Mouse (Mus musculus) embryonic facial prominence, embryonic 11.5 days (tissue): ENCODE measurements around the gene Ssh1. TPM values are rescaled to one million over a fixed set of nuclear protein-coding genes. Genes with fewer than 3 reads are reported as not detected.
A peak's percentile ranks its signal among the peaks of the same experiment; 100 is the strongest.

Experiments used
- ATAC-seq: fragments of 200-750 bp; cut with Nextera tagmentation; replicated peaks from 2 replicates; pipeline ENCODE4 v1.8.0; 2017; ENCODE audit warnings: low read depth; ENCODE audit not compliant: insufficient number of reproducible peaks, low FRiP score, low TSS enrichment
- DNase-seq: peaks from one replicate; pipeline ENCODE4 v3.0.0-alpha.2; 2015; ENCODE audit warnings: low spot score
- H3K27ac ChIP-seq: fragments of 300-500 bp; sonication (generic); replicated peaks from 2 replicates; pipeline ENCODE4 v1.5.1; 2014; ENCODE audit warnings: mild to moderate bottlenecking, low read depth, low read length, control low read depth
- H3K27me3 ChIP-seq: fragments of 300-500 bp; sonication (generic); 2 replicates; pipeline ENCODE4 v1.6.1; 2014; ENCODE audit warnings: mild to moderate bottlenecking, low read length, moderate library complexity, mixed read lengths; ENCODE audit not compliant: control insufficient read depth, insufficient read depth
- H3K36me3 ChIP-seq: fragments of 300-500 bp; sonication (generic); replicated peaks from 2 replicates; pipeline ENCODE4 v1.6.1; 2014; ENCODE audit warnings: low read depth, mild to moderate bottlenecking, low read length, moderate library complexity, mixed read lengths; ENCODE audit not compliant: control insufficient read depth, insufficient read depth
- H3K4me1 ChIP-seq: fragments of 300-500 bp; sonication (generic); 2 replicates; pipeline ENCODE4 v1.6.1; 2014; ENCODE audit warnings: low read length, mixed read lengths; ENCODE audit not compliant: control insufficient read depth, insufficient read depth
- H3K4me2 ChIP-seq: fragments of 300-500 bp; sonication (generic); 2 replicates; pipeline ENCODE4 v1.6.1; 2014; ENCODE audit warnings: low read depth, mild to moderate bottlenecking, control low read depth, low read length, moderate library complexity
- H3K4me3 ChIP-seq: fragments of 300-500 bp; sonication (generic); 2 replicates; pipeline ENCODE4 v1.5.1; 2014; ENCODE audit warnings: low read depth, low read length, control low read depth
- H3K9ac ChIP-seq: fragments of 300-500 bp; sonication (generic); replicated peaks from 2 replicates; pipeline ENCODE4 v1.6.1; 2014; ENCODE audit warnings: mild to moderate bottlenecking, control low read depth, low read length
- H3K9me3 ChIP-seq: fragments of 300-500 bp; sonication (generic); replicated peaks from 2 replicates; pipeline ENCODE4 v1.6.1; 2016; ENCODE audit warnings: mild to moderate bottlenecking, low read length, inconsistent platforms, mixed read lengths; ENCODE audit not compliant: control insufficient read depth
- WGBS: fragments of 180-500 bp; shearing (Covaris S2); extraction: QIAGEN DNeasy Blood & Tissue Kit; methylation state at CpG from one replicate; pipeline ENCODE4 v1.1.7; 2014; 5-methylcytosine and 5-hydroxymethylcytosine counted together
- polyA plus RNA-seq: library from polyadenylated mRNA; unstranded; fragments of >200 nt; fragmentation: Nextera tagmentation; extraction: Ambion mirVana; gene quantifications from 2 replicates; pipeline ENCODE4 v1.2.1, GENCODE M21; 2014

Ssh1 gene
- polyA plus RNA-seq, 1 experiment from 2014 or later, result 26.0 TPM

DNA sequence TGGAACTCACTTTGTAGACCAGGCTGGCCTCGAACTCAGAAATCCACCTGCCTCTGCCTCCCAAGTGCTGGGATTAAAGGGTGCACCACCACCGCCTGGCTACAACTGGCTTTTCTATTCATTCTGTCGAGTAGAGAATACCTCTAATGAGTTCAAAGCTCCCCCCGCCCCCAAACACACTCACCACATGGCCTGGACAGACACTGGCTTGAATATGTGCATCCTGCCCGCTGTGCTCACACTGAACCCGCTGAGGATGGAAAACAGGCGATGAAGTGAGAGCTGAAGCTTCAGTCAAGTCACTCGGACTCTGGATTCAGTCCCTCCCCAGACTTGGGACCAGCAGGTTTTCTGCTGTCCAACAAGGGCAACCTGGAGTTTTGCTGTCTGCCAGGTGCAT lies 33.3 kb downstream of the Ssh1 start:
- Histone ChIP-seq H3K36me3 (peaks cover 3% of the 10 kb centered on the region), H3K9ac (no peak overlapping the region), H3K9me3 (no peaks in the 10 kb centered on the region), H3K4me1 (0 out of 2 replicates have a peak, but pooled peaks cover 2% of the 10 kb centered on the region), H3K27me3 (no peaks in the 10 kb centered on the region), H3K4me3 (no peak overlapping the region), H3K4me2 (no peak overlapping the region), H3K27ac (no peak overlapping the region)
- DNase-seq, result no peak
- 80% methylated on average over 7 of the region's 8 CpGs for WGBS
- ATAC-seq, result no peak

DNA sequence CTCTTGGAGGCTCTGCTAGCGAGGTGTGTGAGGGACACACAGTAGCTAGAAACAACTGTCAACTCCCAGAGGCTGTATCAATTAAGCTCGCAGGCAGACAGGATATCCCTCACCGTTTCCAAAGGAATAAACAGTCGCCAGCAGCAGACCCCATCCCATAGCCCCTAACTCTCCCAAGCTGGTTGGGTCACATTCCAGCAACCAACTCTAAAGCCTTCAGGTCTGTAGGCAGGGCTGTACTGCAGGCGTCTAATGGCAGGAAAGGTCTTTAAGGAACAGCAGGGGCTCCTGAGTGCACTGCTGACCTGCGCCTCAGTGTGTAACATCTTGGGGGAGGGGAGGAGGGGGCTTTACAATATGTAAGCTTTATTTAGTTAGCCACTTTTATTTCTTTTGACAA lies 34.7 kb downstream of the Ssh1 start:
- Histone ChIP-seq H3K4me3 (no peak overlapping the region), H3K4me2 (no peak overlapping the region), H3K27ac (peak overlapping the region; percentile 41; the same call in 1 of the 2 replicates), H3K36me3 (peaks cover under 1% of the 10 kb centered on the region), H3K4me1 (0 out of 2 replicates have a peak, but pooled peaks cover 2% of the 10 kb centered on the region), H3K27me3 (no peaks in the 10 kb centered on the region), H3K9me3 (no peaks in the 10 kb centered on the region), H3K9ac (no peak overlapping the region)
- WGBS, result 12% methylated on average over 6 of the region's 6 CpGs
- no peak for ATAC-seq
- peak; percentile 37 for DNase-seq

DNA sequence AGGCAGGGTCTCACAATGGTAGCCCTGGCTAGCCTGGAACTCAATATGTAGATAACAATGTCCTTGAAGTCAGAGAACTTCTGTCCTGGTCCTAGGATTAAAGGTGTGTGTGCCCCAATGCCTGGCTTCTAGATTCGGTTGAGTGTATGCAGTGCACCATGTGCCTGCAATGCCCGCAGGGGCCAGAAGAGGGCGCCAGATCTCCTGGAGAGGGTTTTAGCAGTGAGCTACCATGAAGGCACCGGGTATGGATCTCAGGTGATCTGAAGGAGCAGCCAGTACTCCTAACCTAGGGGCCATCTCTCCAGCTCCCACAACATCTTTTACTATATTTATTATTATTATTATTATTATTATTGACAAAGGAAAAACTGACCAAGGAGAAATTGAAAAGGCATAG lies 37.2 kb downstream of the Ssh1 start:
- Histone ChIP-seq H3K36me3 (peaks cover 3% of the 10 kb centered on the region; the same call in 1 of the 2 replicates), H3K27ac (no peak overlapping the region), H3K9me3 (no peaks in the 10 kb centered on the region), H3K4me3 (no peak overlapping the region), H3K27me3 (no peaks in the 10 kb centered on the region), H3K9ac (no peak overlapping the region), H3K4me1 (0 out of 2 replicates have a peak, but pooled peaks cover 2% of the 10 kb centered on the region), H3K4me2 (no peak overlapping the region)
- no peak for ATAC-seq
- peak; percentile 88 for DNase-seq
- 10% methylated on average over 4 of the region's 4 CpGs for WGBS

DNA sequence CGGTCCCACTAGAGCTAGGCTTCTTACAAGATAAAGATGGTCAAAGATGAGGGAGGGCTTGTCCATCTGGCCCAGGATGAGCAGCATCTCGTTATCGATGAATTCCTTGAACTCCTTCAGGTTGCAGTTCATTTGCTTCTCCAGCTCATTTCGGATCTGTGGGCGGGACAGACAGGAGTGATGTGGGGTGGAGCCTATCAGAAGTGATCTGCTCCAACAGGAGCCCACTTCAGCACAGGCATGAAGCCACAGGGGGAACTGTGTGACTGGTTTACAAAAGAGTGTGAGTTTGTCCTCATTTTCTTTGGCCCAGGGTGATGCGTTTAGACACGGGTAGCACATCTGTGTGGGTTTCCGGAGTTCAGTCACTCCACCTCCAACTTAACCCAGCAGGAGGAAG lies 38.0 kb downstream of the Ssh1 start:
- no peak for ATAC-seq
- Histone ChIP-seq H3K4me2 (no peak overlapping the region), H3K4me1 (0 out of 2 replicates have a peak, but pooled peaks cover 2% of the 10 kb centered on the region), H3K36me3 (peaks cover 3% of the 10 kb centered on the region; the same call in 1 of the 2 replicates), H3K9me3 (no peaks in the 10 kb centered on the region), H3K9ac (no peak overlapping the region), H3K4me3 (no peak overlapping the region), H3K27me3 (no peaks in the 10 kb centered on the region), H3K27ac (no peak overlapping the region)
- DNase-seq, result no peak
- WGBS, result 90% methylated on average over 8 of the region's 8 CpGs

DNA sequence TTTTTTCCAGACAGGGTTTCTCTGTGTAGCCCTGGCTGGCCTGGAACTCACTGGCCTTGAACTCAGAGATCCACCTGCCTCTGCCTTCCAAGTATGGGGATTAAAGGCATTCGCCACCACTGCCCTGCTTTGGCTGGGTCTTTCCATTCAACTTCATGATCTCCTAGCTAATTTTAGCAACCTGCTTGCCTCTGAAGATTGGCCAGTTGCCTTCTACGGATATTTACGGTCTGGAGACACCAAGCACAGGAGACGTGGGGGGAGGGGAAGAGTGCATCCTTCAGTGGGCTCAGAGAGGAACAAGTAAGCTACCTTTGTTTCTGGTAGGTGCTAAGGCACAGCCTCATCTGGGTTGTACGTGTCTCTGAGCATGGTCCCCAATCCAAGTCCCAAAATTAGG lies 38.4 kb downstream of the Ssh1 start:
- H3K9ac ChIP-seq, result no peak overlapping the region
- H3K9me3 ChIP-seq, result no peaks in the 10 kb centered on the region
- ATAC-seq (no peak), DNase-seq (no peak)
- no peak overlapping the region for H3K4me2 ChIP-seq
- peaks cover 3% of the 10 kb centered on the region for H3K36me3 ChIP-seq
- 0 out of 2 replicates have a peak, but pooled peaks cover 2% of the 10 kb centered on the region for H3K4me1 ChIP-seq
- H3K27me3 ChIP-seq, result no peaks in the 10 kb centered on the region
- 91% methylated on average over 5 of the region's 5 CpGs for WGBS
- H3K27ac ChIP-seq, result no peak overlapping the region
- no peak overlapping the region for H3K4me3 ChIP-seq

GRCm38 (mm10) chr5:113954421-113954820 lies 39.3 kb downstream of the Ssh1 start:
- ATAC-seq (no peak), DNase-seq (peak; percentile 91)
- 14% methylated on average over 7 of the region's 7 CpGs for WGBS
- Histone ChIP-seq H3K4me3 (no peak overlapping the region), H3K9ac (no peak overlapping the region), H3K9me3 (no peaks in the 10 kb centered on the region), H3K4me2 (no peak overlapping the region), H3K4me1 (0 out of 2 replicates have a peak, but pooled peaks cover 2% of the 10 kb centered on the region), H3K36me3 (peaks cover 3% of the 10 kb centered on the region), H3K27ac (no peak overlapping the region), H3K27me3 (no peaks in the 10 kb centered on the region)

DNA sequence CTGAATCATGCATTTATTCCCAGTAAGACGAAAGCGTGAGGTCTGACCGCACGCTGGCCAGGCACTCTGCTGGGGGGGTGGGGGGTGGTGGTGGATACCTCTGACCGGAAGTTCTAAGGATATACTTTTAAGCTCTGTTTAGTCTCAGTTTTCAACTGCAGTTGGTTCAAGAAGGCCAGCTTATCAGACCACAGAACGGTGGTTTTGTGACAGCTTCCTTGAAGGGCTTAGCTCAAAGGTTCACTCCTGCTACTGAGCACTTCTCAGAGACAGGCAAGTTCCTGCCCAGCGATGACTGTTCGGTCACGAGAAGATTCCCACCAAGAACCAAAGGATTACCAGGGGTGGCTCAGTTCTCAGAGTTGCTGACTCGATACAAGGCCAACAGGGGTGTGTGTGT lies 41.2 kb downstream of the Ssh1 start:
- ATAC-seq, result no peak
- Histone ChIP-seq H3K36me3 (peaks cover 3% of the 10 kb centered on the region), H3K4me2 (no peak overlapping the region), H3K4me3 (no peak overlapping the region), H3K27me3 (no peaks in the 10 kb centered on the region), H3K9me3 (no peaks in the 10 kb centered on the region), H3K4me1 (no peaks in the 10 kb centered on the region), H3K27ac (no peak overlapping the region), H3K9ac (no peak overlapping the region)
- no peak for DNase-seq
- 89% methylated on average over 10 of the region's 10 CpGs for WGBS

GRCm38 (mm10) chr5:113951693-113952071 lies 42.0 kb downstream of the Ssh1 start:
- Histone ChIP-seq H3K9ac (no peak overlapping the region), H3K9me3 (no peaks in the 10 kb centered on the region), H3K4me1 (no peaks in the 10 kb centered on the region), H3K4me3 (no peak overlapping the region), H3K36me3 (peaks cover 3% of the 10 kb centered on the region), H3K27me3 (no peaks in the 10 kb centered on the region), H3K27ac (no peak overlapping the region), H3K4me2 (no peak overlapping the region)
- ATAC-seq (no peak), DNase-seq (no peak)
- WGBS, result 92% methylated on average over 11 of the region's 11 CpGs
